Mouse (Mus musculus): Measurements from ENCODE around the gene Bcdin3d. TPM values are rescaled to one million over a fixed set of nuclear protein-coding genes. Genes with fewer than 3 reads are reported as not detected.

The Bcdin3d gene
- polyA plus RNA-seq, 1 experiment from 2014 or later: 18.1 TPM

GRCm38 (mm10) chr15:99438966-99439698, 35.4 kb downstream of the Bcdin3d start:
- Histone ChIP-seq H3K4me2 (replicated peaks; ENCODE audit: low read depth, low read length) (no peak overlapping the region), H3K4me3 (ENCODE audit: low read depth, low read length) (no peak overlapping the region), H3K9ac (ENCODE audit: low read depth, low read length) (no peak overlapping the region), H3K27me3 (ENCODE audit: control insufficient read depth, insufficient read depth, low read length) (no peaks in the 10 kb centered on the region), H3K9me3 (ENCODE audit: control insufficient read depth, low read length) (no peaks in the 10 kb centered on the region), H3K4me1 (replicated peaks; ENCODE audit: control insufficient read depth, insufficient read depth, low read length) (peaks cover 9% of the 10 kb centered on the region; the same call in 1 of the 2 replicates), H3K36me3 (ENCODE audit: control insufficient read depth, insufficient read depth, low read length) (no peaks in the 10 kb centered on the region), H3K27ac (ENCODE audit: low read depth, low read length) (no peak overlapping the region)
- ATAC-seq (ENCODE audit: low FRiP score) (no peak), DNase-seq (ENCODE audit: low spot score) (no peak)
- 80% methylated on average over 8 of the region's 8 CpGs for WGBS

GRCm38 (mm10) chr15:99433913-99434312, 40.6 kb downstream of the Bcdin3d start:
- WGBS: 90% methylated on average over 12 of the region's 12 CpGs
- DNase-seq (ENCODE audit: low spot score): no peak
- H3K27me3 ChIP-seq (ENCODE audit: control insufficient read depth, insufficient read depth, low read length): no peaks in the 10 kb centered on the region
- peaks cover 2% of the 10 kb centered on the region; the same call in 1 of the 2 replicates for H3K4me1 ChIP-seq (replicated peaks; ENCODE audit: control insufficient read depth, insufficient read depth, low read length)
- ATAC-seq (ENCODE audit: low FRiP score): no peak
- no peaks in the 10 kb centered on the region for H3K9me3 ChIP-seq (ENCODE audit: control insufficient read depth, low read length)
- no peak overlapping the region for H3K4me3 ChIP-seq (ENCODE audit: low read depth, low read length)
- H3K4me2 ChIP-seq (replicated peaks; ENCODE audit: low read depth, low read length): no peak overlapping the region
- no peaks in the 10 kb centered on the region for H3K36me3 ChIP-seq (ENCODE audit: control insufficient read depth, insufficient read depth, low read length)
- no peak overlapping the region for H3K27ac ChIP-seq (ENCODE audit: low read depth, low read length)
- H3K9ac ChIP-seq (ENCODE audit: low read depth, low read length): no peak overlapping the region

- H3K27me3 ChIP-seq (ENCODE audit: control insufficient read depth, insufficient read depth, low read length): no peaks in the 10 kb centered on the region
- H3K4me2 ChIP-seq (replicated peaks; ENCODE audit: low read depth, low read length): no peak overlapping the region
- no peak for DNase-seq (ENCODE audit: low spot score)
- no peak overlapping the region for H3K9ac ChIP-seq (ENCODE audit: low read depth, low read length)
- WGBS: 92% methylated on average over 16 of the region's 16 CpGs
- no peaks in the 10 kb centered on the region for H3K9me3 ChIP-seq (ENCODE audit: control insufficient read depth, low read length)
- H3K27ac ChIP-seq (ENCODE audit: low read depth, low read length): no peak overlapping the region
- no peak for ATAC-seq (ENCODE audit: low FRiP score)
- peaks cover 2% of the 10 kb centered on the region; the same call in 1 of the 2 replicates for H3K4me1 ChIP-seq (replicated peaks; ENCODE audit: control insufficient read depth, insufficient read depth, low read length)
- H3K4me3 ChIP-seq (ENCODE audit: low read depth, low read length): no peak overlapping the region
- no peaks in the 10 kb centered on the region for H3K36me3 ChIP-seq (ENCODE audit: control insufficient read depth, insufficient read depth, low read length)
These were observed 41.3 kb downstream of the Bcdin3d start for GRCm38 (mm10) chr15:99433081-99433718.

- no peak overlapping the region for H3K27ac ChIP-seq (ENCODE audit: low read depth, low read length)
- DNase-seq (ENCODE audit: low spot score) (no peak), ATAC-seq (ENCODE audit: low FRiP score) (no peak)
- 83% methylated on average over 8 of the region's 8 CpGs for WGBS
- no peak overlapping the region for H3K4me3 ChIP-seq (ENCODE audit: low read depth, low read length)
- H3K36me3 ChIP-seq (ENCODE audit: control insufficient read depth, insufficient read depth, low read length): peaks cover 4% of the 10 kb centered on the region; the same call in 1 of the 2 replicates
- H3K27me3 ChIP-seq (ENCODE audit: control insufficient read depth, insufficient read depth, low read length): no peaks in the 10 kb centered on the region
- peaks cover 2% of the 10 kb centered on the region; the same call in 1 of the 2 replicates for H3K4me1 ChIP-seq (replicated peaks; ENCODE audit: control insufficient read depth, insufficient read depth, low read length)
- H3K9me3 ChIP-seq (ENCODE audit: control insufficient read depth, low read length): no peaks in the 10 kb centered on the region
- no peak overlapping the region for H3K9ac ChIP-seq (ENCODE audit: low read depth, low read length)
- H3K4me2 ChIP-seq (replicated peaks; ENCODE audit: low read depth, low read length): no peak overlapping the region
These were observed 42.6 kb downstream of the Bcdin3d start for GRCm38 (mm10) chr15:99431967-99432366.

- WGBS: 74% methylated on average over 7 of the region's 7 CpGs
- peaks cover 4% of the 10 kb centered on the region for H3K36me3 ChIP-seq (ENCODE audit: control insufficient read depth, insufficient read depth, low read length)
These were observed 43.0 kb downstream of the Bcdin3d start for GRCm38 (mm10) chr15:99431504-99431903.

GRCm38 (mm10) chr15:99431063-99431462, 43.5 kb downstream of the Bcdin3d start:
- Histone ChIP-seq H3K27ac (ENCODE audit: low read depth, low read length) (no peak overlapping the region), H3K4me2 (replicated peaks; ENCODE audit: low read depth, low read length) (no peak overlapping the region), H3K27me3 (ENCODE audit: control insufficient read depth, insufficient read depth, low read length) (no peaks in the 10 kb centered on the region), H3K4me3 (ENCODE audit: low read depth, low read length) (no peak overlapping the region), H3K9me3 (ENCODE audit: control insufficient read depth, low read length) (no peaks in the 10 kb centered on the region), H3K4me1 (replicated peaks; ENCODE audit: control insufficient read depth, insufficient read depth, low read length) (no peaks in the 10 kb centered on the region; the same call in 1 of the 2 replicates), H3K36me3 (ENCODE audit: control insufficient read depth, insufficient read depth, low read length) (peaks cover 4% of the 10 kb centered on the region), H3K9ac (ENCODE audit: low read depth, low read length) (no peak overlapping the region)
- no peak for ATAC-seq (ENCODE audit: low FRiP score)
- WGBS: 90% methylated on average over 10 of the region's 10 CpGs
- DNase-seq (ENCODE audit: low spot score): no peak

More at GRCm38 (mm10) chr15:99431504-99431903, 43.0 kb downstream of the Bcdin3d start:
- Histone ChIP-seq H3K4me2 (replicated peaks; ENCODE audit: low read depth, low read length) (no peak overlapping the region), H3K9ac (ENCODE audit: low read depth, low read length) (no peak overlapping the region), H3K27me3 (ENCODE audit: control insufficient read depth, insufficient read depth, low read length) (no peaks in the 10 kb centered on the region), H3K4me3 (ENCODE audit: low read depth, low read length) (no peak overlapping the region), H3K9me3 (ENCODE audit: control insufficient read depth, low read length) (no peaks in the 10 kb centered on the region), H3K4me1 (replicated peaks; ENCODE audit: control insufficient read depth, insufficient read depth, low read length) (peaks cover under 1% of the 10 kb centered on the region; the same call in 1 of the 2 replicates), H3K27ac (ENCODE audit: low read depth, low read length) (no peak overlapping the region)
- DNase-seq (ENCODE audit: low spot score) (no peak), ATAC-seq (ENCODE audit: low FRiP score) (no peak)

- Histone ChIP-seq H3K9me3 (ENCODE audit: control insufficient read depth, low read length) (no peaks in the 10 kb centered on the region), H3K27ac (ENCODE audit: low read depth, low read length) (no peak overlapping the region), H3K4me1 (replicated peaks; ENCODE audit: control insufficient read depth, insufficient read depth, low read length) (no peaks in the 10 kb centered on the region; the same call in 1 of the 2 replicates), H3K4me2 (replicated peaks; ENCODE audit: low read depth, low read length) (no peak overlapping the region), H3K36me3 (ENCODE audit: control insufficient read depth, insufficient read depth, low read length) (peaks cover 4% of the 10 kb centered on the region), H3K4me3 (ENCODE audit: low read depth, low read length) (no peak overlapping the region), H3K27me3 (ENCODE audit: control insufficient read depth, insufficient read depth, low read length) (no peaks in the 10 kb centered on the region), H3K9ac (ENCODE audit: low read depth, low read length) (no peak overlapping the region)
- no peak for DNase-seq (ENCODE audit: low spot score)
- WGBS: 86% methylated on average over 8 of the region's 8 CpGs
- no peak for ATAC-seq (ENCODE audit: low FRiP score)
These were observed 44.1 kb downstream of the Bcdin3d start for GRCm38 (mm10) chr15:99430394-99430793.

- H3K27me3 ChIP-seq (ENCODE audit: control insufficient read depth, insufficient read depth, low read length): no peaks in the 10 kb centered on the region
- ATAC-seq (ENCODE audit: low FRiP score) (no peak), DNase-seq (ENCODE audit: low spot score) (no peak)
- H3K36me3 ChIP-seq (ENCODE audit: control insufficient read depth, insufficient read depth, low read length): peaks cover 9% of the 10 kb centered on the region
- H3K27ac ChIP-seq (ENCODE audit: low read depth, low read length): no peak overlapping the region
- H3K4me1 ChIP-seq (replicated peaks; ENCODE audit: control insufficient read depth, insufficient read depth, low read length): no peaks in the 10 kb centered on the region
- no peaks in the 10 kb centered on the region for H3K9me3 ChIP-seq (ENCODE audit: control insufficient read depth, low read length)
- no peak overlapping the region for H3K9ac ChIP-seq (ENCODE audit: low read depth, low read length)
- no peak overlapping the region for H3K4me3 ChIP-seq (ENCODE audit: low read depth, low read length)
- no peak overlapping the region for H3K4me2 ChIP-seq (replicated peaks; ENCODE audit: low read depth, low read length)
- WGBS: 90% methylated on average over 9 of the region's 9 CpGs
These were observed 50.6 kb downstream of the Bcdin3d start for GRCm38 (mm10) chr15:99423884-99424283.

Measured in hindbrain, embryonic 11.5 days (tissue).